Mouse (Mus musculus) kidney, postnatal 36 days (tissue): ENCODE results near the gene Tifab.

Source experiments
- DNase-seq, 2 experiments: peaks; one replicate each; pipeline ENCODE4 v3.0.0; 2021 to 2022; ENCODE audit warnings: mixed read lengths in 2 of 2

Gene Tifab

DNA sequence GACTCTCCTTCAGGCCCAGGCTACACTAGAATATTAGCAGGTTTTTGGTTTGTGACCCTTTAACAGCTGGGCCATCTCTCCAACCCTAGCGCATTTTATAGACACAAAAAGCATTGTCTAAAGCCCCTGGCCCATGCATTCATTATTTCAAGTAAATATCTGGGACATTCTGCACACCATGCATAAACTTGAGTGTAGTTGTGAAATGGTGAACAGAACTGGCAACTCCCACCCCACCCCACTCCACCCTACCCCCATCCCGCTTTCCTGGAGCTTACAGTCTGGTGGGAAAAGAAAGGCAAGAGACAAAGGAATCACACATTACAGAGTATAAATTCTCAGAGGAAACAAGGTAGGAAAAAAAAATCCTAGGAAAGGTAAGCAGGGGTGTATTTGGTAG lies 42.5 kb downstream of the Tifab start, which contains the start of gene H2afy:
TSS of gene H2afy (minus strand) at position 162 of the 400 bp plus-strand sequence.
- no peak for DNase-seq

DNA sequence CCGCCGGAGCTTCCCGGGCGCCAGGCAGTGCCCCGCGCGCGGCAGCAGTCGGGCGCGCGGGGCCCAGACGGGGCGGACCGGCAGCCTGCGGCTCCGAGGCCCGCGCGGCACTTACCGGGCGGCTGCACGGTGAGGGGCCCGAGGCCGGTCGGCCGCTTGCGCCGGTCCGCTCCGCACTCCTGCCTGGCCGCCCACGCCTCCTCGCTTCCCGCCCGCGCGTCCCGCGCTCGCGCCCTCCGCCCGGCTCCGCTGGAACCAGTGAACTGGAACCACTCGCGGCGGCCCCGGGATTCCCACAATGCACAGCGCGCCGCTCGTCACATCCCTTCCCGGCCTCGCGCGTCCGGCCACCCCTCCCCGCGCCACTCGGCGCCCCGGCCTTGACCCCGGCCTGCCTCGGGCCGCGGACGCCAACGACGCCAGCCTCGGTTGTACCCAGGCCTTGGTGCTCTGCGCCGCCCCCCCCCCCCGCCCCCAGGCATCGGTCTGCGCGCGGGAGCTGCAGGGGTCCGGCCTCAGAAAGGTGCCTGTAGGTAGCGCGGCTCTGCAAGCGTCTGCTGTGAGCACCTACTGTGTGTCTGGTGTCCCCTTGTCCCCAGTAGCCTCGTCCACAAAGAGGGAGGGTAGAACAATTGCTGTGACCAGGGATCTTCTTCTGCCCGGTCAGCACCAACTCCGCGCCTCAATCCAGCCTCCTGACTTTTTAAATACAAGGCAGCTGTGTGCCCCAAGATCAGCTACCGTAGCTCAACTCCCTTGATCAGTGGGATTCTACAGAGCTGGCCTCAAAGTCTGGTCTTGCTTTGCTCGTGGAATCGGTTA lies 43.2 kb downstream of the Tifab start:
- peak; percentile 93 to 97 for DNase-seq

DNA sequence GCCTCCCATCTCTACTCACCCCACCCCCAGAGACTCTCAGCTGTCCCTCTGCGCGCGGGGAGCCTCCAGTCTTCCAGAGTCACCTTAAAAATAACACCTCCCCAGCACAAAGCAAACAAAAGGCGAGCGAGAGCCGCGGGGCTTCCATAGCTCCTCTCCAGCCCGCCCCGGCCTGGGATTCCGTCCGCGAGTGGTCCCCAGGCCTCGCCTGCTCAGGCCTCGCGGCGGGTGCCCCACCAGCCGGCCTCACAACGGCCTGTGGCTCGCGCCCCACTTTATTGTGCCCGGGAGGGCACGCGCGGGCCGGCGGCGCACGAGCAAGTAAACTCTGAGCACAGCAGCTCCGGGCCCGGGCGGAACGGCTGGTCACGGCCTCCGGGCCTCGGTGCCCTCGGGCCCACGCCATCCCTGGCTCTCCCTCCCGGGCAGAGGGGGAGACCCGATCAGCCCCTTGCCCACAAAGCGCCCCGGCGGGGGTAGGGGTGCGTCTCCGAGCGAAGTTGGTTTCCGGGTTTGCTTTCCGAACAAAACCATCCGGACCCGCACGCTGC lies 44.0 kb downstream of the Tifab start:
- peak; percentile 17 to 61 for DNase-seq

DNA sequence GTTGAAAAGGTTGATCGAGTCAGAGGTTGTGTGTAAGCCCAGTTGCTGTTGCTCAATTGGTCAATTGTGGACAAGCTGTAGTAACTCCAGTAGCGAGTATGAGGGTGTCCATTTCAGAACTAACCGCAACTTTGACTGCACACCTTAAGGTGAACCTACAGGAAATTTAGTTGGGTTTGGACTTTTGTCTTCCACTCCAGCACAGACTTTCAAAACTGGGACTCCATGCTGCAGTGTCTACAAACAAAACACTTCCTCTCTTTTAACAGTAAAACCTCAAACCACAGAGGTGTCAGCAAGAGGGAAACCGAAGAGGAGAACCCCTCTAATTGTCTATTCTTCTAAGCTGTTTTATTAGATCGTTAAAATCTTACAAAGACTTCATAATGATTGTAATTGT lies 44.7 kb downstream of the Tifab start:
- no peak for DNase-seq

DNA sequence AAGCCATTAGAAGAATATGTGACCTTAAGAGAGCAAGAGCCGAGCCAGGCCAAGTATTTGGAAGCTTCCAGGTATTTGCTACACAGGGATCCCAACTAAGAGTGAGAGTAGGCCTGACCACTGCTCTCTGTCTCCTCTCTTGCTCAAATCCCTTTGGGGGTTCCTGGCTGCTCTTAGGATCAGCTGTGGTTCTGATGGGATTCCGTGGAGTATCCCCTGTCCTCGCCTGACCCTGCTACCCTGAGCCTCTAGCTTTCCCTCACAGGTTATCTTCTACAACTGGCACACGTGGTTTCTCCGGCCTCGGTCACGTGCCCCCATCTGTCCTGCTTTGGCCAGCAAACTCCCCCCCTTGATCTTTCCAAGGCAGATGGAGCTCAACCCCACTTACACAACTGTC lies 45.7 kb downstream of the Tifab start:
- no peak for DNase-seq

- peak in 1 of 2 experiments; percentile 21 for DNase-seq
Observed at GRCm38 (mm10) chr13:56132326-56132936, 46.3 kb downstream of the Tifab start.

DNA sequence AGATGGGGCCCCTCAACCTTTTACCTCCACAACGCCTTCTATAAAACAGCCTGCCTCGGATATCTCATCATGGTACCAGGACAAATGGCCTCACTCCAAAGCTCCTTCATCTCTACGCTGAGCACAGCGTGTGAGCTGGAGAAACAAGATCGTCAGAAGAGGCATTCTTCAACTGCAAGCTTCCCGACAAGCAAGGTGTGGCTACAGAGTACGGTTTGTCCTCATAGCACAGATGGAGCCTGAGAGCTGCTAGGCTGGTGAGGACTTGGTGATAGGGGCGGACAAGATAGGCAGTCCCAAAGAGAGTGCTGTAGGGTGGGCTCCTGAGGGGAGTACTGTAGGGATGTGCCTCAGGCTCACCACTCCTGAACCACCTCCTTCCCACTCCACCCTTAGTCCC lies 48.1 kb downstream of the Tifab start:
- DNase-seq, result no peak

GRCm38 (mm10) chr13:56129578-56129977 lies 49.1 kb downstream of the Tifab start:
- no peak for DNase-seq

GRCm38 (mm10) chr13:56129014-56129413 lies 49.7 kb downstream of the Tifab start:
- DNase-seq, result no peak

DNA sequence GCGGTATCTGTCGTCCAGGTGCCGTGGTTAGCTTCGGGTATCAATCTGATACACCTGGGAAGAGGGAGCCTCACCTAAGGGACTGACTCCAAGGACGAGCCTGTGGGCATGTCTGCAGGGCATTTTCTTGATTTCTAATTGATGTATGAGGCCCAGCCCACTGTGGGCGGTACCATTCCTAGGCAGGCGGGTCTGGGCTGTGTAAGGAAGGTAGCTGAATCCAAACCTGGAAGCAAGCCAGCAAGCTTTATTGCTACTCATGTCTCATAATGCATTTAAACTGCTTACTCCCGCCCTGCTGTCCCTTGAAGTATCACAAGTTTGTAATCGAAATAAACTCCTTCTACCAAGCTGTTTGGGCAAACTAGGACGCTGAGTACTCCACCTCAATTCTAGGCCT lies 53.1 kb downstream of the Tifab start:
- DNase-seq, result no peak
